Mouse (Mus musculus) skeletal muscle tissue, adult 2 months (tissue): ENCODE data around the gene Rem1.
A peak's percentile ranks its signal among the peaks of the same experiment; 100 is the strongest.

Source experiments
- DNase-seq: peaks from one replicate; pipeline ENCODE4 v3.0.0-alpha.2; 2012; ENCODE audit warnings: low read depth, low spot score

Rem1 gene

DNA sequence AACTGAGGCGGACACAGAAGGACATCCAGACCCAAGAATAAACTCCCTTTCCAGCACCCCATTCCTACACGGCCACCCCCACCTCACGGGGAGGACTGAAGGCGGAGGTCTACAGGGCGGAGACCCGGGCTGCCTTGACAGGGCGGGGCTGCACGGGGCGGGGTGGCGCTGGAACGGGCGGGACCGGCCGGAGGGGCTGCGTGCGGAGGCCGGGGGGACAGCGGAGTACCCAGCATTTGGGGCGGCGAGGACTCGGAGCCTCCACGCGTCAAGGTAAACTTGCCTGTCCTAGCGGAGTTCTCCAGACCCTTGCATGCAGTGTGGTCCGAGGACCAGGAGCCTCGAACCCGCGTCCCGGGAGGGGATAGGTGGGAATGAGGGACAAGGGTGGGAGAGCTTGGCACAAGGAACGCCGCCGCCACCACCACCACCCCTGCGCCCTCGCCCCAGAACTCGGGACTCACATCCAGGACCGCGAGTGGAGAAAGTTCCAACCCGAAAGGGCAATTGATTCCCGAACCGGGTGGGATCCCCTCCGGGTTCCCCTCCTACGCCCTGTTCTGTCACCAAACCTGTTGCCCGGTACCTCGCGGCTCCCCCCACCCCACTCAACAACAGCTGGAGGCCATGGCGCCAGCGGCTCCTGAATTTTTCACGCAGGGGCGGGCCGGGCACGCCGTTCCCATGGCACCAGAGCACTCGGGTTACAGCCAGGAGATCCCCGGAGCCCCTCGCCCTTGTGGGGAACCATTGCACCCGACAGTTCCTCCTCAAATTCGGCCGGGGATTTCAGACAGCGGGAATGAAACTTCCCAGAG, at the start of gene Rem1:
Rem1 (plus strand) TSS at position 178 of the 818 bp plus-strand sequence.
- DNase-seq: no peak

GRCm38 (mm10) chr2:152580107-152580506, 46.6 kb upstream of the Rem1 start, which contains the start of gene Defb19:
TSS of gene Defb19 (minus strand) at chr2:152580312.
- no peak for DNase-seq

GRCm38 (mm10) chr2:152580612-152581011, 46.1 kb upstream of the Rem1 start:
- DNase-seq: no peak

GRCm38 (mm10) chr2:152586926-152587560, 39.7 kb upstream of the Rem1 start:
- DNase-seq: no peak

DNA sequence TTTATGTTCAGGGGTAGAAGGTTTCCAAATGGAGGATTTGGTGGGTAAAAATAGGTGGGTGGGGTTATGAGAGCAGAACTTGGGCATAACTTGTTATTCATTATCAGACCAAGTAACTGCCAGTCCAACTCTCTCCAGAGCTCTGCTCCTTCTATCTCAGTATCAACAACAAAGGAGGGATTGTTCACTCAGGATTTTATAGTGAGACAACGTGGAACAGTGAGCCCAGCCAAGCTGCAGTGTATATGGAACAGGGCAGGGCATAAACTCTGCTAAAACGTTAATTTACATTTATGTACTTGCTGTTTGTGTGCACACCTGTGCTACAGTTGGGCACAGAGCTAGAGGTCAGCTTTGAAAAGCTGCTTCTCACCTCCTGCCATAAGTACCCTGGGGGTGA, 38.3 kb upstream of the Rem1 start:
- no peak for DNase-seq

DNA sequence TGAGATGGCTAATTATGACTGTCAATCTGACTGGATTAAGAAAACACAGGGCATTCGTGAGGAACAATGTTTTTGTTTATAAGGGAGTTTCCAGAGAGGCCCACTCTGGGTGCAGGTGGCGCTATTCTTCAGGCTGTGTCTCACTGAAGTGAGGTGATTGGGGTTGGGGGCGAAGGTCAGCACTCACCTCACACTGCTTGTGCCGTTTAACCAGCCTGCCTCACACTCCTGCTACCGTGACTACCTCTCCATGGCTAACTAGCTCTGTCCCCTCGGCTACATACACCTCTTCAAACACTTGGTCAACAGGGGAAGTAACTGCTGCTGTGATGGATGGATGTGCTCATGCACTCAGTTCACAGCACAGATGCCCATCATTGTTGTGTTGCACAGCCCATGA, 37.7 kb upstream of the Rem1 start:
- no peak for DNase-seq

DNA sequence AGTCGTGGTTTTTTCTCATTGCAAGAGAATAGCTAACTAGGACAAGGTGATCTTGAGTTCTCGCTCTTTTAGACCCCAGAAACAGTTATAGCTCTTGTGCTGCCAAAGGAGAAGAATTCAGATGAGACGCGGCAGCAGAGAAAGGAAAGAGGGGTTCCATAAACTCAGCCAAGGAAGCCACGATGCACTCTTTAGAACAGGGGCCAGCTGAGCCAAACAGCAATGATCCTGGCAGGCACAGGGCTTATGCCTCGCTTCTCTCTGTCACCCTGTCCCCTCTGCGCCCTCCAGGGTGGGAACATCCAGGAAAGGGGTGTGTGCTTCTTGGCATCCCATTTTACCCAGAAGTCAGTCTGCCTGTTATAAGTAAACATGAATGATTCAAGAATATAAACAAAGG, 27.5 kb upstream of the Rem1 start, which contains the start of gene Defb45:
Defb45 (minus strand) TSS at position 101 of the 400 bp plus-strand sequence.
- DNase-seq: no peak

DNA sequence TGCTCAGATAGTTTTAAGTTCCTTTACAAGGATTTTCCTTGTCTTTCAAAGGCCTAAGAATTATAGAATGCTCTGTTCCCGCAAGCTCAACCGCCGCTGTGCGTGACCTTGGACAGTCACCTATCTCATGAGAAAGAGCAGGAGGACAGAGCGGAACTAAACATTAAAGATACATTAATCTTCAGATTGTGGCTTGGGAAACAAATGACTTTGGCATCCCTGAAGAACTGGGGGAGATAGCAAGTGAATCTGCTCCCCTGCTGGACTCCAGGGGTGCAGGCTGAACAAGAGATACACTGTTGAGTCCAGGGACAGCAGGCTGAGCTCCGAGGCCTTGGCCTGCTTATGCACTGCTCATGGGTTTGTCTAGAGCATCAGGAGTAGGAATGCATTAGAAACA, 26.7 kb upstream of the Rem1 start:
- no peak for DNase-seq

GRCm38 (mm10) chr2:152601275-152601960, 25.3 kb upstream of the Rem1 start:
- no peak for DNase-seq

GRCm38 (mm10) chr2:152604057-152604456, 22.7 kb upstream of the Rem1 start, which contains the start of gene Defb36:
TSS of gene Defb36 (plus strand) at chr2:152604327.
- no peak for DNase-seq

DNA sequence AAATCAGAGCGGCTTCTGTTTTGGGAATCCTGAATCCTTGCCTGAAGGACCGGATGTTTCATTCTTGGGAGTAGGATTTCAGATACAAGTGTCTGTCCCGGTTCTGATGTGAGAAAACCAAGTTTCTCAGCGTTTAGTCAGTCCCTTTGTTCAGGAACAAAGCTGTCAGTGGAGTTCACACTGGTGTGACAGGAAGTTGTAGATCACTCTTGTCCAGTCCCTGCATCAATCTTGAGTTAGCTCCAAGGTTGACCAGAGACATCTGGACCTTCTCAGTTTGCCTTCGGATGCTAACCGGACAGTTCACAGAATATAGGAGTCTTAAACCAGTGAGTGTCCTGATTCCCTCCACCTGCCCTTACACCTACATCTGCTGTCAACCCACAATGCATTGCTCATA, 19.0 kb upstream of the Rem1 start:
- no peak for DNase-seq

DNA sequence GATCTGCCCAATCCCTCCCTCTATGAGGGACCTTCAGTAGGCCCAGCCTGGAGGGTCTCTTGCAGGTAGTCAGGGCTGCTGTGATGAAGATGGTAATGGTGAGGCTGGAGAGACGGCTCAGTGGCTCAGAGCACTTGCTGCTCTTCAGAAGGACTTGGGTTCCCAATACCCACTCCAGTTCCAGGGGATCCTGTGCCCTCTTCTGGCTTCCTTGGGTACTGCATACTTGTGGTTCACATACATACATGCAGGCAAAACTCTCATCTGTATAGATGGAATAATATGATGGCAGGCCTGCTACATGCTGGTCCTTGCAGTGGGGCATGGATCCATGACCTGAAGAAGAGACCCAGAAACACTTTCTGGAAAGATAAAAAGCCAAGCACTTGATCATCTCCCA, 18.0 kb upstream of the Rem1 start:
- DNase-seq: no peak

GRCm38 (mm10) chr2:152612193-152612592, 14.6 kb upstream of the Rem1 start:
- DNase-seq: no peak

DNA sequence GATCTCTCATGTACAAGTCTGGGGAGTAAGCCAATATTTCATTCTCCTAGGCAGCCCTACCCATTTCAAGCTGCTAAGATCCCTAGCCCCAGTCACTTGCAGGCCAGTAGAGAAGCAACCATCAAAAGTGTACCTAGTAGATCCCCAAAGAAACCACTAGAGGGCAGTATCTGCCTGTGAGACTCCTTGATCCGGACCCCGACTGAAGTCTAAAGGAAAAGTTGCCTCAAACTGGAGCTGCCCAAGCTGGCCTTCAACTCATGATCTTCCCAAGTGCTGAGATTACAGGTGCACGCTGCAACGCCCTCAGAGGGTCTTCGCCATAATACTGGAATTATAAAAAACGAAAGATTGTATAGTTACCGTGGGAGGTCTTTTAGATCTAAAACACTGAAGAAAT, 11.2 kb upstream of the Rem1 start:
- DNase-seq: peak; percentile 59

DNA sequence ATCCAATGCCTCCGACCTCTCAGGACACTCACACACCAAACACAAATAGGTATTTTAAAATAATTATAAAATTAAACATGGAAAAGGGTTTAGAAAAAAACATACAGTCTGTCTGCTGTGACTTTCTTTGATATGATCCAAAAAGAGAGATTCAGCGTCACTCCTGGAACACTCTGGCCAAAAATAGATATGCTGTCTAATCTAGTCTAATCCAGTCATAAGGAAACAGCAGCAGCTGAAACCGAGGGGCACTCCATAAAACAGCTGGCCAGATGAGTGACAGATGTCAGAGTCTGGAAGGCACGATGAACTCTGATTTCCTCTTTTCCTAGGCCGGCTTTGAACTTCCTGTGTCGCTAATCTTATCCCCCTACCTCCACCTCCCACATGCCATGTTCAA, 10.3 kb upstream of the Rem1 start:
- DNase-seq: no peak

GRCm38 (mm10) chr2:152617374-152617773, 9.4 kb upstream of the Rem1 start:
- no peak for DNase-seq

- DNase-seq: peak; percentile 46
Observed at GRCm38 (mm10) chr2:152620367-152621134, 6.2 kb upstream of the Rem1 start.

DNA sequence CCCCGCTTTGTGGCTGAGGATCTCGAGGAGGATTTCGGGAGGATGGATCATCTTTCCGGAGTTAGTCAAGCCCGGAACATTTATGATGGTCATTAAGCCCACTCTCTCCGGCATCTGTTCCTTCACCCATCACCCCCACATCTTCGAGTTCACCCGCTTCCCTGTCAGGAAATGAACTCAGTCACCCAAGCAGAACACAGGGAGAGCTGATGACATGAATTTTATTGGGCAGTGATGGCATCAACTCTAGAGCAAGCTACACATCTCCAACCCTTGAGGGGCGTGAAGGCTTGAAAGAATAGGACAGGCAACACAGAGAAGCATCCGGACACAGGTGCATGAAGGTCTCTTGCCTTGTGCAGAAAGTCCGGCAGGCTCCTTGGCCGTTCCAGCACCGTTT, 4.6 kb upstream of the Rem1 start:
- DNase-seq: no peak

DNA sequence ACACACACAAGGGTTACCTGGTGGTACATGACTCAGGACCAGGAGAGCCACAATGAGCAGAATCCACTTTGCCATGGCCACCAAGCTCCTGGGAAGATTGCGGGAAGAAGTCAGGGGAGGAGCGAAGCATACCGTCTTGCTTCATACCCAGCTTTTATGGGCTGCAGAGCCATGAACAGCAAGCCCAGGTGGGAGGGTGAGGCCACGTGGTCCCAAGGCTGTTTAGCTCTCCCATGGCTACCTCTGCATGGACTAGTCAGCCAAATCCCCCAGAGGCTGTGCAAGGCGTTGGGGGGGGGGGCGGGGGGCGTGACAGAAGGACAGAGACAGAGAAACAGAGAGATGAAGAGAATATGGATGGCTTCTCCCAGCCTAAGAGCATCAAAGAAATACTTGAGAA, 3.8 kb upstream of the Rem1 start, which contains the start of gene Defb25:
Defb25 (minus strand) TSS at position 101 of the 400 bp plus-strand sequence.
- no peak for DNase-seq

GRCm38 (mm10) chr2:152624566-152624965, 2.2 kb upstream of the Rem1 start:
- DNase-seq: no peak

DNA sequence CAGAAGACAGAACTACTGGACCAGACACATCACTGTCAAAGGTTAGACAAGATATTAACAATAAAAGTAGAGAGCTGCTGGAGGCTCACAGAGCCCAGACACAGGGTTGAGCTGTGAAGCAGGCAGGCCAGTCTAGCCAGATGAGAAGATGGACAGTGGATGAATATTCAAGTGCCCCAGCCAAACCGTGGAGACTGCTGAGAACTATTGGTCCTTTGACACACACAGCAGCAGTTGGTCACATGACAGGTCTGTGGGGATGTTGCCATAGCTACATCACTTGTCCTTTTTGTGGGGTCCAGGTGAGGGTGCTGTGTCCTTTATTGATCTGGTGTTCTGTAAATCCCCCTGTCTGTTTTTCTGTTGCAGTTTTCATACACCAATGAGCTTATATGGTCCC, 1.5 kb upstream of the Rem1 start:
- DNase-seq: no peak

DNA sequence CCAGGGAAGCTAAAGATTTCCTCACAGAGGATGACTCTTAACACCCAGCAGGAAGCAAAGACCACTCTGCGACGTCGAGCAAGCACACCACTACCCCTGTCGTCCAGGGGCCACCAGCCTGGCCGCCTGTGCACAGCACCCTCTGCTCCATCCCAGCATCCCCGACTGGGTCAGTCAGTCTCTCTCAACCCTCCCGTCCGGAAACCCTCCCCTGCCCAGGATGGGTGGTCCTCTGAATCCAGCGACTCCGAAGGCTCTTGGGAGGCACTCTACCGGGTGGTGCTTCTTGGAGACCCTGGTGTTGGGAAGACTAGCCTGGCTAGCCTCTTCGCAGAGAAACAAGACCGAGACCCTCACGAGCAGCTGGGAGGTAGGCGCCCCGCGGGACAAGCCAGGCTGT, 1.3 kb downstream of the Rem1 start:
- DNase-seq: no peak
